Mouse (Mus musculus) liver, embryonic 14.5 days (tissue): ENCODE measurements around the gene Msl2. TPM values are rescaled to one million over a fixed set of nuclear protein-coding genes. Genes with fewer than 3 reads are reported as not detected.
A peak's percentile ranks its signal among the peaks of the same experiment; 100 is the strongest.

Experiments
- ATAC-seq: fragments of 200-750 bp; cut with Nextera tagmentation; 2 replicates; pipeline ENCODE4 v1.8.0; 2017; ENCODE audit warnings: moderate number of reproducible peaks, mild to moderate bottlenecking, moderate library complexity; ENCODE audit not compliant: insufficient read depth
- DNase-seq, 3 experiments: peaks; one replicate each; pipeline ENCODE4 v3.0.0-alpha.2; 2012 to 2013; ENCODE audit warnings: low read depth in 3 of 3, low spot score in 3 of 3
- H3K27ac ChIP-seq: fragments of 300-500 bp; sonication (generic); 2 replicates; pipeline ENCODE4 v1.5.1; 2014; ENCODE audit warnings: moderate library complexity, mild to moderate bottlenecking, control low read depth, inconsistent platforms
- H3K27me3 ChIP-seq: fragments of 300-500 bp; sonication (generic); 2 replicates; pipeline ENCODE4 v1.6.1; 2014; ENCODE audit warnings: mild to moderate bottlenecking, low read length, moderate library complexity; ENCODE audit not compliant: control insufficient read depth, insufficient read depth
- H3K36me3 ChIP-seq: fragments of 300-500 bp; sonication (generic); replicated peaks from 2 replicates; pipeline ENCODE4 v1.6.1; 2014; ENCODE audit warnings: low read depth; ENCODE audit not compliant: control insufficient read depth, insufficient read depth
- H3K4me1 ChIP-seq, 2 experiments: fragments of 200-500 bp in 1 of 2; fragments of 300-500 bp in 1 of 2; sonication (generic) in 1 of 2; replicated peaks; 2 replicates each; pipeline ENCODE4 v1.6.1; 2012 to 2014; ENCODE audit warnings: antibody characterized with exemption in 1 of 2, inconsistent platforms in 1 of 2, low read length in 1 of 2; ENCODE audit not compliant: control insufficient read depth in 2 of 2, insufficient read depth in 2 of 2
- H3K4me2 ChIP-seq: fragments of 300-500 bp; sonication (generic); 2 replicates; pipeline ENCODE4 v1.6.1; 2014; ENCODE audit warnings: low read depth, mild to moderate bottlenecking, control low read depth, moderate library complexity
- H3K4me3 ChIP-seq, 2 experiments: fragments of 200-500 bp in 1 of 2; fragments of 300-500 bp in 1 of 2; sonication (generic) in 1 of 2; 2 replicates each; pipeline ENCODE4 v1.5.1; 2012 to 2014; ENCODE audit warnings: low read depth in 2 of 2, low read length in 2 of 2, mild to moderate bottlenecking in 2 of 2, control low read depth in 1 of 2, inconsistent platforms in 1 of 2, moderate library complexity in 1 of 2; ENCODE audit not compliant: insufficient read depth in 1 of 2
- H3K9ac ChIP-seq: fragments of 300-500 bp; sonication (generic); replicated peaks from 2 replicates; pipeline ENCODE4 v1.6.1; 2014; ENCODE audit warnings: mild to moderate bottlenecking, control low read depth, moderate library complexity
- H3K9me3 ChIP-seq: fragments of 300-500 bp; sonication (generic); 2 replicates; pipeline ENCODE4 v1.6.1; 2016; ENCODE audit warnings: low read length, mixed read lengths; ENCODE audit not compliant: control insufficient read depth
- CTCF ChIP-seq: IDR thresholded peaks from 2 replicates; pipeline ENCODE4 v1.5.1; 2016; ENCODE audit warnings: antibody characterized with exemption, low read depth, control low read depth
- EP300 ChIP-seq: IDR thresholded peaks from 2 replicates; pipeline ENCODE4 v1.6.1; 2016; ENCODE audit warnings: antibody characterized with exemption, low read depth
- WGBS: fragments of 180-500 bp; shearing (Covaris S2); extraction: QIAGEN DNeasy Blood & Tissue Kit; methylation state at CpG from one replicate; pipeline ENCODE4 v1.1.7; 2014; ENCODE audit not compliant: insufficient replicate concordance; 5-methylcytosine and 5-hydroxymethylcytosine counted together
- polyA plus RNA-seq, 2 experiments: library from polyadenylated mRNA; depleted of rRNA in 1 of 2; stranded (reverse) in 1 of 2; unstranded in 1 of 2; fragments of >200 nt; fragmentation: Nextera tagmentation in 1 of 2; extraction: Ambion mirVana in 1 of 2; gene quantifications; 2 replicates each; pipeline versions ENCODE4 v1.2.1 to v1.2.3; 2012 to 2014

The Msl2 gene
- 8.2 and 9.4 TPM in 2 replicates for polyA plus RNA-seq (2012; rRNA removed)
- 2.3 and 2.5 TPM in 2 replicates for polyA plus RNA-seq (2014; fragmentation: Nextera tagmentation; extraction: Ambion mirVana)

GRCm38 (mm10) chr9:101073987-101074331 is at the start of gene Msl2:
TSS of gene Msl2 (plus strand) at chr9:101074101.
- Histone ChIP-seq H3K4me3 (peak within 1 kb of the TSS; percentile 89 to 98), H3K4me1 (peaks cover 11 to 12% of the 10 kb centered on the region in 2 experiments), H3K4me2 (peak within 1 kb of the TSS; percentile 95), H3K27me3 (no peaks in the 10 kb centered on the region), H3K27ac (peak within 1 kb of the TSS; percentile 79), H3K9ac (peak within 1 kb of the TSS; percentile 89), H3K9me3 (no peaks in the 10 kb centered on the region), H3K36me3 (peaks cover 3% of the 10 kb centered on the region; the same call in 1 of the 2 replicates)
- TF ChIP-seq EP300 (no peak), CTCF (no peak)
- no peak for DNase-seq
- WGBS, result 1% methylated on average over 39 of the region's 43 CpGs
- peak; percentile 64 for ATAC-seq

- H3K9me3 ChIP-seq, result no peaks in the 10 kb centered on the region
- peaks cover 11 to 26% of the 10 kb centered on the region in 2 experiments for H3K4me1 ChIP-seq
- peak overlapping the region; percentile 90 for H3K4me2 ChIP-seq
- peak overlapping the region; percentile 6 for H3K27ac ChIP-seq
- DNase-seq (no peak), ATAC-seq (no peak)
- no peaks in the 10 kb centered on the region for H3K36me3 ChIP-seq
- peak overlapping the region; percentile 79 to 83 for H3K4me3 ChIP-seq
- peak overlapping the region; percentile 84 for H3K9ac ChIP-seq
- no peaks in the 10 kb centered on the region for H3K27me3 ChIP-seq
- TF ChIP-seq EP300 (no peak), CTCF (no peak)
- 3% methylated on average over 14 of the region's 14 CpGs for WGBS
Observed at GRCm38 (mm10) chr9:101033761-101034447, 40.0 kb upstream of the Msl2 start.

GRCm38 (mm10) chr9:101034448-101035098 is 39.3 kb upstream of the Msl2 start, which contains the start of gene Pccb:
TSS of gene Pccb (minus strand) at chr9:101034898.
- peak; percentile 99 for ATAC-seq
- peak within 1 kb of the TSS; percentile 79 to 83 for H3K4me3 ChIP-seq
- H3K27me3 ChIP-seq, result no peaks in the 10 kb centered on the region
- H3K4me1 ChIP-seq, result peaks cover 11 to 26% of the 10 kb centered on the region in 2 experiments
- DNase-seq, result peak; percentile 92
- H3K9ac ChIP-seq, result peak within 1 kb of the TSS; percentile 84
- no peaks in the 10 kb centered on the region for H3K9me3 ChIP-seq
- no peaks in the 10 kb centered on the region for H3K36me3 ChIP-seq
- peak; percentile 36; the same call in 1 of the 2 replicates for TF ChIP-seq CTCF
- TF ChIP-seq EP300, result no peak
- peak within 1 kb of the TSS; percentile 90 for H3K4me2 ChIP-seq
- H3K27ac ChIP-seq, result peak within 1 kb of the TSS; percentile 71
- WGBS, result under 1% methylated on average over 60 of the region's 61 CpGs

- H3K27ac ChIP-seq, result no peak overlapping the region
- H3K4me3 ChIP-seq, result no peak overlapping the region
- no peaks in the 10 kb centered on the region for H3K9me3 ChIP-seq
- ATAC-seq (no peak), DNase-seq (no peak)
- 72% methylated on average over 14 of the region's 15 CpGs for WGBS
- no peak overlapping the region for H3K9ac ChIP-seq
- H3K4me2 ChIP-seq, result no peak overlapping the region
- no peak for TF ChIP-seq EP300
- TF ChIP-seq CTCF, result no peak
- H3K36me3 ChIP-seq, result no peaks in the 10 kb centered on the region
- peaks cover 11 to 26% of the 10 kb centered on the region in 2 experiments for H3K4me1 ChIP-seq
- no peaks in the 10 kb centered on the region for H3K27me3 ChIP-seq
Observed at GRCm38 (mm10) chr9:101035836-101036596, 37.9 kb upstream of the Msl2 start.

- Histone ChIP-seq H3K9ac (no peak overlapping the region), H3K4me1 (peaks cover 11 to 22% of the 10 kb centered on the region in 2 experiments), H3K9me3 (no peaks in the 10 kb centered on the region), H3K36me3 (no peaks in the 10 kb centered on the region), H3K4me2 (no peak overlapping the region; the same call in none of the 2 replicates), H3K27ac (no peak overlapping the region), H3K27me3 (no peaks in the 10 kb centered on the region), H3K4me3 (no peak overlapping the region)
- DNase-seq (no peak), ATAC-seq (no peak)
- WGBS, result 42% methylated on average over 2 of the region's 2 CpGs
- TF ChIP-seq CTCF (no peak), EP300 (no peak)
Observed at GRCm38 (mm10) chr9:101036876-101037275, 37.0 kb upstream of the Msl2 start.
